Mouse (Mus musculus): ENCODE measurements around the gene Zbtb8b. TPM values are rescaled to one million over a fixed set of nuclear protein-coding genes. Genes with fewer than 3 reads are reported as not detected.
"Not testable (repeated sequence)": the region's sequence is repeated elsewhere in the genome, so short reads cannot be mapped to it uniquely, and the experiment has no call there.

Zbtb8b gene
- total and polyA plus RNA-seq, 2 experiments = not detected

DNA sequence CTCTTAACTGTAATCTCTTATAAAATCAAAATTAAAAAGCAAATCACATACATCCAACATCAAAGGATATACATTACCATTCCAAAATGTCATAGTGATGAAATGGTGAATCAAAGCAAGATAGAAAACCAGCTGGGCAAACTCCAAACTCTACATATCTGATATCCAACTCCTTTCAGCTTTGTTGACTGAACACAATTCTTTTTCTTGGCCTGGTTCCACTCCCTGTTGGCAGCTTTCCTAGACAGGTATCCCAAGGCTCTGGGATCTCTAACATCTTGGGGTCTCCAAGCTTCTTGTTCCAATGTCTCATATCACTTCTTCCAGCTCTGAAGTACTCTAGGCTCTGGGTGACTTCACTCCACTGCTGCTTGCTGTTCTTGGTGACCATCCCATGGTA, 29.7 kb downstream of the Zbtb8b start:
- no peak for TF ChIP-seq CTCF (IDR thresholded peaks at IDR 0.05; ENCODE audit: low read depth, low read length)
- TF ChIP-seq POLR2A (IDR thresholded peaks at IDR 0.05; ENCODE audit: extremely low read depth, insufficient read depth, low read length) = no peak
- H3K36me3 ChIP-seq (ENCODE audit: control insufficient read depth, insufficient read depth, low read length) = no peaks in the 10 kb centered on the region
- H3K79me2 ChIP-seq (ENCODE audit: control insufficient read depth, insufficient read depth, low read length) = no peaks in the 10 kb centered on the region
- DNase-seq (ENCODE audit: extremely low read depth, low read depth, low spot score) = no peak
- H3K4me1 ChIP-seq (ENCODE audit: control insufficient read depth, insufficient read depth, low read length) = no peaks in the 10 kb centered on the region
- H3K4me3 ChIP-seq (ENCODE audit: insufficient read depth, low read depth, low read length) = no peak overlapping the region
- H3K27ac ChIP-seq (replicated peaks; ENCODE audit: insufficient read depth, low read depth, low read length) = no peak overlapping the region
- no peak overlapping the region for H3K9ac ChIP-seq (ENCODE audit: low read depth, low read length)
- H3K27me3 ChIP-seq (ENCODE audit: control insufficient read depth, insufficient read depth, low read length) = no peaks in the 10 kb centered on the region

DNA sequence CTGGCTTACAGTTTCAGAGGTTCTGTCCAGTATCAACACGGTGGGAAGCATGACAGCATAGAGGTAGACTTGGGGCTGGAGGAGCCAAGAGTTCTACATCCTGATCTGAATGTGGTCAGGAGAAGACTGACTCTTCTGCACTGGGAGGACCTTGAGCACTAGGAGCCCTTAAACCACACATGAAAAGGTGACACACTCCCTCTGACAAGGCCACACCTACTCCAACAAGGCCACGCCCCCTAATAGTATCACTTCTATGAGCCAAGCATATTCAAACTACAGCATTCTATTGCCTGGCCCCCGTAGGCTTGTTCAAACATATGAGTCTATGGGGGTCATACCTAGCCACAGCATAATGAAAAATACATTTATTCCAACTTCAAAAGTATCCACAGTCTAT, 30.1 kb downstream of the Zbtb8b start:
- H3K9ac ChIP-seq (ENCODE audit: low read depth, low read length); DNase-seq (ENCODE audit: extremely low read depth, low read depth, low spot score); H3K4me3 ChIP-seq (ENCODE audit: insufficient read depth, low read depth, low read length); H3K4me1 ChIP-seq (ENCODE audit: control insufficient read depth, insufficient read depth, low read length); H3K36me3 ChIP-seq (ENCODE audit: control insufficient read depth, insufficient read depth, low read length); H3K27ac ChIP-seq (replicated peaks; ENCODE audit: insufficient read depth, low read depth, low read length); H3K27me3 ChIP-seq (ENCODE audit: control insufficient read depth, insufficient read depth, low read length); H3K79me2 ChIP-seq (ENCODE audit: control insufficient read depth, insufficient read depth, low read length): not testable (repeated sequence)
- WGBS = 91% methylated on average over 3 of the region's 3 CpGs

DNA sequence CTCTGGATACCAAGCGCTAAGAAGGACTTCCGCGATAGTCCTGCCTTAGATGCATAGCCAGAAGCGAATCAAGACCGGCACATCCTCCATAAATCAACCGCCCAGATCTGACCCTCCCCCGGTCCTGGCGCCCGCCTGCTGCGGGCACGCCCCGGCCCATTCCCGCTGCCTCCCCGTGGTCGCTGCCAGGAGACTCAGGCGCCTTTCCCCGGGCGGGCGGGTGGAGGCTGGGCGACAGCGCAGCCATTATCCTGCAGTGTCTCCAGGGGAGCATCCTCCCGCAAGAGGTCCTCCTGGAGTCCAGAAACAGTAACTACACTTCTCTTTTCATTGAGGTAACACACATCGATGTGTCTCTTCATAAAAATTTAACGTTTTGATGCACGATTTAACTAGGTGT, 34.2 kb downstream of the Zbtb8b start:
- WGBS = 7% methylated on average over 25 of the region's 25 CpGs

DNA sequence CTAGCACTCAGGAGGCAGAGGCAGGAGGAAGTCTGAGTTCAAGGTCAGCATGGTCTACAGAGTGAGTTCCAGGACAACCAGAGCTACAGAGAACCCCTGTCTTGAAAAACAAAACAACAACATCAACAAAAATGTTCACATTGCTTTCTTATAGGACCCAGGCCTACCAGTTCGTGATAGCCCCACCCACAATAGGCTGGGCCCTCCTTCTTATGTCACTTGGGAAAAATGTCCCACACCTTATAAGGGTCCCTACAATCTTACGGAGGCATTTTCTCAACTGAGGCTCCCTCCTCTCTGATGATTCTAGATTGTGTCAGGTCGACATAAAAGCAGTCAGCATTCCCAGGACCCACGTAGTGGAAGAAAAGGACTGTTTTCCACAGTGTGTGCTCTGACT, 40.8 kb downstream of the Zbtb8b start:
- DNase-seq (ENCODE audit: extremely low read depth, low read depth, low spot score) = no peak
- H3K4me1 ChIP-seq (ENCODE audit: control insufficient read depth, insufficient read depth, low read length) = no peaks in the 10 kb centered on the region
- 84% methylated on average over 4 of the region's 4 CpGs for WGBS
- no peaks in the 10 kb centered on the region for H3K79me2 ChIP-seq (ENCODE audit: control insufficient read depth, insufficient read depth, low read length)
- H3K4me3 ChIP-seq (ENCODE audit: insufficient read depth, low read depth, low read length) = no peak overlapping the region
- no peaks in the 10 kb centered on the region for H3K36me3 ChIP-seq (ENCODE audit: control insufficient read depth, insufficient read depth, low read length)
- H3K27me3 ChIP-seq (ENCODE audit: control insufficient read depth, insufficient read depth, low read length) = no peaks in the 10 kb centered on the region
- no peak overlapping the region for H3K9ac ChIP-seq (ENCODE audit: low read depth, low read length)
- H3K27ac ChIP-seq (replicated peaks; ENCODE audit: insufficient read depth, low read depth, low read length) = no peak overlapping the region
- TF ChIP-seq CTCF (IDR thresholded peaks at IDR 0.05; ENCODE audit: low read depth, low read length) = no peak
- no peak for TF ChIP-seq POLR2A (IDR thresholded peaks at IDR 0.05; ENCODE audit: extremely low read depth, insufficient read depth, low read length)

More for the DNA sequence above, 34.2 kb downstream of the Zbtb8b start:
- H3K9ac ChIP-seq (ENCODE audit: low read depth, low read length) = no peak overlapping the region; the same call in 1 of the 2 replicates
- no peaks in the 10 kb centered on the region for H3K27me3 ChIP-seq (ENCODE audit: control insufficient read depth, insufficient read depth, low read length)
- H3K79me2 ChIP-seq (ENCODE audit: control insufficient read depth, insufficient read depth, low read length) = no peaks in the 10 kb centered on the region
- no peak overlapping the region for H3K27ac ChIP-seq (replicated peaks; ENCODE audit: insufficient read depth, low read depth, low read length)
- TF ChIP-seq CTCF (IDR thresholded peaks at IDR 0.05; ENCODE audit: low read depth, low read length) (peak; percentile 53), POLR2A (IDR thresholded peaks at IDR 0.05; ENCODE audit: extremely low read depth, insufficient read depth, low read length) (no peak)
- DNase-seq (ENCODE audit: extremely low read depth, low read depth, low spot score) = no peak
- no peaks in the 10 kb centered on the region for H3K4me1 ChIP-seq (ENCODE audit: control insufficient read depth, insufficient read depth, low read length)
- peak overlapping the region; percentile 49; the same call in 1 of the 2 replicates for H3K4me3 ChIP-seq (ENCODE audit: insufficient read depth, low read depth, low read length)
- H3K36me3 ChIP-seq (ENCODE audit: control insufficient read depth, insufficient read depth, low read length) = no peaks in the 10 kb centered on the region

DNA sequence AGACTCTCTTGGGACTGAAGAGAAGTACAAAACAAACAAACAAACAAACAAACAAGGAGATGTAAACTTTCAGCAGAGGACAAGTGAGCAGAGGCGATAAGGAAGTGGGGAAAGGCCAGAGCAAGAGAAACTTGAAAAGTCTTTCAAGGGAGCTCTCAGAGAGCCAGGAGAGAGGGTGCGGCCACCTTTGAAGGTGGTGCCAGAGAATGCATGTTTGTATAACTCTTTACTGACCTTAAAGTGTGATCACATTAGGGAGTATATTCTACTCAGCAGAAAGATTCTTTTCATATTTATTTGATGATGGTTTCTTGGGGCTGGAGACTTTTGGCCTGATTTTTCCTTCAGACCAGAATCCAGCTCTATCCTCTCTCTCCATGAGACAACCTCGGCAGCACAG, 43.7 kb downstream of the Zbtb8b start:
- DNase-seq (ENCODE audit: extremely low read depth, low read depth, low spot score) = no peak
- no peaks in the 10 kb centered on the region for H3K36me3 ChIP-seq (ENCODE audit: control insufficient read depth, insufficient read depth, low read length)
- TF ChIP-seq CTCF (IDR thresholded peaks at IDR 0.05; ENCODE audit: low read depth, low read length) = no peak
- no peak for TF ChIP-seq POLR2A (IDR thresholded peaks at IDR 0.05; ENCODE audit: extremely low read depth, insufficient read depth, low read length)
- no peaks in the 10 kb centered on the region for H3K79me2 ChIP-seq (ENCODE audit: control insufficient read depth, insufficient read depth, low read length)
- no peak overlapping the region for H3K4me3 ChIP-seq (ENCODE audit: insufficient read depth, low read depth, low read length)
- no peak overlapping the region for H3K27ac ChIP-seq (replicated peaks; ENCODE audit: insufficient read depth, low read depth, low read length)
- WGBS = 91% methylated on average over 3 of the region's 3 CpGs
- H3K4me1 ChIP-seq (ENCODE audit: control insufficient read depth, insufficient read depth, low read length) = no peaks in the 10 kb centered on the region
- H3K27me3 ChIP-seq (ENCODE audit: control insufficient read depth, insufficient read depth, low read length) = no peaks in the 10 kb centered on the region
- H3K9ac ChIP-seq (ENCODE audit: low read depth, low read length) = no peak overlapping the region

DNA sequence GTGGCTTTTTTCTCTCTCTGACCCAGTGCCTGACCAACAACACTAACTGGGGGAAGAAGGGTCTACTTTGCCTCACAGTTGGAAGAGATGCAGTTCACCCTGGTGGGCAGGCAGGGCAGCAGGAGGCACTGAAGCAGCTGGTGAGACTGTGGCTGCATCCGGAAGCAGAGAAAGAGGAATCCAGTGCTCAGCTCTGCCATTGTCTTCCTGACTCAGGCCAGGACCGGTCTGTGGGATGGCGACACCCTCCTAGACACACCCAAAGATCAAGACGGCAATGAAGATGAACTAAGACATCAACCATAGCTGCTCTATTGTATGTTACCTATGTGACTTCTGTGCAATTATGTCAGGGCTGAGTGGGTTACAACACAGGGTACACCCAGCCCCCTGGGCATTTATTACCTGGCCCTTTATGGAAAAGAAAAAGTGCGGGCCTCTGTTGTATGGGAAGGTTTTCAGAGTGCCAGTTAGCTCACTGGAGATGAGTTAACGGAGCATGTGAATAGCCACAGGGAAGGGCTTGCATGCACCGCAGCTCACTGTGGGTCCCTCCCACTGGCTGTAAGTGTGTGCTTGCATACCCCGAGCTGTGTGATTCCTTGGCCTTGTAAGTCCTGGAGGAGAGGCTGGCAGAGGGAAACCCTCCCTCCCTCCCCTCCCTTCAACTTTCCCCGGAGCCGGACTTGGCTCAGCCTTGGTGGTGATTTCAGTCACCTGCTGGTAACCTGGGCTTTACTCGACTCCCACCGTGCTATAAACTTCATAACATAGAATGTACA, 46.4 kb downstream of the Zbtb8b start:
- Histone ChIP-seq H3K4me3 (ENCODE audit: insufficient read depth, low read depth, low read length) (no peak overlapping the region), H3K36me3 (ENCODE audit: control insufficient read depth, insufficient read depth, low read length) (no peaks in the 10 kb centered on the region), H3K27ac (replicated peaks; ENCODE audit: insufficient read depth, low read depth, low read length) (no peak overlapping the region), H3K4me1 (ENCODE audit: control insufficient read depth, insufficient read depth, low read length) (no peaks in the 10 kb centered on the region), H3K9ac (ENCODE audit: low read depth, low read length) (no peak overlapping the region), H3K79me2 (ENCODE audit: control insufficient read depth, insufficient read depth, low read length) (no peaks in the 10 kb centered on the region), H3K27me3 (ENCODE audit: control insufficient read depth, insufficient read depth, low read length) (no peaks in the 10 kb centered on the region)
- no peak for DNase-seq (ENCODE audit: extremely low read depth, low read depth, low spot score)
- TF ChIP-seq CTCF (IDR thresholded peaks at IDR 0.05; ENCODE audit: low read depth, low read length) (no peak), POLR2A (IDR thresholded peaks at IDR 0.05; ENCODE audit: extremely low read depth, insufficient read depth, low read length) (no peak)
- 64% methylated on average over 12 of the region's 12 CpGs for WGBS
